Mouse (Mus musculus): Measurements from ENCODE around the gene 4930524B15Rik.
"Not testable (repeated sequence)": the region's sequence is repeated elsewhere in the genome, so short reads cannot be mapped to it uniquely, and the experiment has no call there.

The 4930524B15Rik gene

DNA sequence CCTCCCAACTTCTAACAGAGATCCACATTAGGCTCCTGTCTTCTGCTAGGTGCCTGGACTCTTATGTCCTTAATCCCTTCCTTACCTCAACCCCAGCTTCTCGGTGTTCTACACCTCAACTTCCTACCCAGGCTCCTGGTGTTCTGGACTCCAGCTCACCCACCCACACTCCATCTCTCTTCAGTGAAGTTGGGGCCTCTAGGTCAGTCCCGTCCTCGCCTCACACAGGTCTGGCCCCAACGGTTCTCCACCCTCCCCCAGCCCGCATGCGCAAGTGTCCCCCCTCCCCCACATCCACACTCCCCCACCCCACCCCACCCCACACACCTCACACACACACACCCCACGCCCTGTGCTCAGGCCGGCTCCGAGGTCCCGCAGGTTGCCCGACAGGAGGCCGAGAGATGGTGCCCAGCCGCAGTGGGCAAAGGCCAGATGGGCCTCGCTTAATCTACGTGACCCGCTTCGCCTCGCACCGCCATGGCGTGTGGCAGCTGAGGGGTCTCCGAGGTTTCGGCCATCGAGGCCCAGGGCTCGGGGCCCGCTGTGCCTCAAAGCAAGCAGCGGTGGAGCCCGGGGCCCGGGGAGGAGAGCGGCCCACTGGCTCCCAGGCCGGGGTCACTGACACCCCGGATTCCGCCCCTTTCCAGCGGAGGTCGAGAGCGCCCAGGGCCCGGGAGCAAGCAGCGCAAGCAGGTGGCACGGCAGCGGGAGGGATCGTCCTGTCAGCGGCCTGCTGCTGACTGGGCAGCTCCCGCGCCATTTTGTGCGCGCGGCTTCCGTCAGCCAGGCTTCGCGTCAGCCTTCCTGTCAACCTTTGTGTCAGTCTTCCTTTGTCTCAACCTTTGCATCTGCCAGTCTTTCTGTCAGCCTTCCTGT is at the start of gene 4930524B15Rik:
Gene 4930524B15Rik, plus strand, starts transcription at position 337 of the 879 bp plus-strand sequence.
- DNase-seq (ENCODE audit: low spot score in 2 of 2) = no peak

DNA sequence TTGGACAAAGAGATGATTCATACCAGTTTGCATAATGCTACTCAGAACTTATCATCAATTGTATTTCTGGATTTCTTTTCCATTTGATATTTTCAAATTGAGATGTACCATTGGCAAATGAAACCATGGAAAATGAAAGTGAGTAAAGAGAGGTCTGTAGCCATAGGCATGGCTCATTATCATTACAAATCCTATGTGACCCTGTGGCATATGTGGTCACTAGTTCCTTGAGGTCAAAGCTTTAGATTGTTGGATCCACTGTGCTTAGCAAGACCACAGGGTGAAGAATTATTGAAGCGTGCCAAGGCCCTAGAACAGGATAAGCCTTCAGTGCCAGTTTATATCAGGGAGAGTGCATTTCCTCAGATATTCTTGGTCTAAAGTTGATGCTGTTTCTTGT is 47.6 kb upstream of the 4930524B15Rik start:
- no peak for DNase-seq (ENCODE audit: low spot score in 2 of 2)

DNA sequence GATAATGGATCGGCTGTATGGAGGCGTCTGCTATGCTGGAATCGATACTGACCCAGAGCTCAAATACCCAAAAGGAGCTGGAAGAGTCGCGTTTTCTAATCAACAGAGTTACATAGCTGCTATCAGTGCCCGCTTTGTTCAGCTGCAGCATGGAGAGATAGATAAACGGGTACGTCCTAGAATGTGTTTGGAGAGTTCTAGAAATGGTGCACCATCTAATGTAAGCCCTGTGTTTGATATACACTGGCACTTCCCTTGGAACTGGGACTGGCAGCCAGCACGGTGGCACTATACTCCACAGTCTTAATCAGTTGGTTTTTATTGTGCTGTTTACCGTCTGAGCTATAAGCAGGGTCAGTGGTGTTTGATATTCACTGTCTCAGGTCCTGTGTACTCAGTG is 35.3 kb upstream of the 4930524B15Rik start:
- no peak for DNase-seq (ENCODE audit: low spot score in 2 of 2)

DNA sequence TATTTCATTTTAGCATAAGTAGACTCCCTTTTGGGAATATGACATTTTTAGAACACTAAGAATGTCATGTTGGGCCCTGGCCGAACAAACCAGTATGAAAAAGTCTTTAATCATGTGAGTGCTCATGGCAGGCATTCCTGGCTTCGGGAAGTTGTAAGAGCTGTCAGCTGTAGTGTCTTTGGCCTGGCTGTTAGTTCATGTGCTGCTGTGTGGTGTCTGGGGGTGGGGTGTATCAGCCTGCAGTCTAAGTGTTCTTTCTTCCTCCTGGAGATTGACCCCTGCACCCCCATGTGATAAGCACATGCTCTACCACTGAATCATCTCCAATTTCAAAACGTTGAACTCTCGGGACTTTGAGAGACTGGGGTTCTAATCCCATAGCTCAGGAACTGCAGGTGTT is 29.7 kb upstream of the 4930524B15Rik start:
- DNase-seq (ENCODE audit: low spot score in 2 of 2) = no peak

DNA sequence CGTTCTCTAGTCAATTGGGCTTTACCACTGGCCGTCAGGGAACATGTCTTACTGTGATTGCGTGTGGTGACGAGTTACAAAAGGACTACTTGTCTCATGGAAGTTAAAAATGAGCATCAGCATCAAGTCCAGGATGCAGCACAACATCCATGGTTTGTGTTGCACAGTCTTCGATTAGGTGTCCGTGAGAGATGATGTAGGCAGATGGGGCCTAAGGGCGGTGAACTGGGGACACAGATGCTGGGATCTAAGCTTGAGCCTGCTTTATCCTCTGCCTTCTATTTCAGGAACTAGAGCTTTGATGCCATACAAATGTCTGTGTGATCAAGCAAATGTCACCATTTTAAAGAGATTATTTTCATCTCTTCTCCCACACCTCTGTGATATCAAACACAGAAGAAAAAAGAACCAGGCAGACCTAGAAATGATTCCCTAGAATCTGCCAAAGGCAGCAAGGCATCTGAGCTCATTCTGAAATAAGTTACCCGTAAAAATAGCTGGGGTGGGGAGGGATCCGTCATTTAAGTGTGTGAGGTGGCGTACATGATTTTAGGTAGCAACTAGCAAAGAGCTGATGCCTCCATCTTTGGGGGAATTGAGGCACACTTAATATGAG is 28.4 kb upstream of the 4930524B15Rik start:
- DNase-seq (ENCODE audit: low spot score in 2 of 2) = no peak

DNA sequence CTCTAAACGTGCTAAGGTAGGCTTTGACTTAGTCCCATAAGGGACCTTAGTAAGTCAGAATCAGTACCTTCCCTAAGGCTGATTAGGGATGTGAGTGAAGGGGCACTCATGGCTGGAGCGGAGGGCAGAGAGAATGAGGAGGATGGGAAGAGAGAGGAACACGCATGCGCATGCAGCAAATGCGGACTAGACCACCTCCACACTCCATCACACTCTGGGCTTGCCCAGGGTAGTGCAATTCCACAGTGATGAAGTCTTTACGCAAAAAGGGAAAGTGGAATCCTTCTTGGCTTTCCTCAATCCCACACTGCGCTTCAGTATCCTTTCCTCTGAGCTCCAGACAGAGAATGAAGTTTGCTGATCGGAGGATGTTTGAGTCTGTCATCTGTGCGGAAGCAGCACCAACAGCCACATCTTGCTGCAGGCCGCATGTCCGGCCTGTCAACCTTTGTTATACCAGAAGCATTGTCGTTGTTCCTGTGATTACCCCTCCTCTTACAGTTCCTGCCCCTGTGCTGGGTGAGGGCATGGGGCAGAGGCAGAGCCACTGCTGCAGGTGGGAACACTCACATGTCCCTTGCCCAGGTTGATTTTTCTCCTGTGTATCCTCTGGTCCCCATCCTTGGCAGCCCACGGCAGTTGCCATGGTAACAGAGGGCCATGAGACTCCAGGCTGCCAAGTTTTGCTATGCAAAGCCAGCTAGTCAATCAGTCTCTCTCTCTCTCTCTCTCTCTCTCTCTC is 24.3 kb upstream of the 4930524B15Rik start:
- peak; percentile 57 to 61 for DNase-seq (ENCODE audit: low spot score in 2 of 2)

DNA sequence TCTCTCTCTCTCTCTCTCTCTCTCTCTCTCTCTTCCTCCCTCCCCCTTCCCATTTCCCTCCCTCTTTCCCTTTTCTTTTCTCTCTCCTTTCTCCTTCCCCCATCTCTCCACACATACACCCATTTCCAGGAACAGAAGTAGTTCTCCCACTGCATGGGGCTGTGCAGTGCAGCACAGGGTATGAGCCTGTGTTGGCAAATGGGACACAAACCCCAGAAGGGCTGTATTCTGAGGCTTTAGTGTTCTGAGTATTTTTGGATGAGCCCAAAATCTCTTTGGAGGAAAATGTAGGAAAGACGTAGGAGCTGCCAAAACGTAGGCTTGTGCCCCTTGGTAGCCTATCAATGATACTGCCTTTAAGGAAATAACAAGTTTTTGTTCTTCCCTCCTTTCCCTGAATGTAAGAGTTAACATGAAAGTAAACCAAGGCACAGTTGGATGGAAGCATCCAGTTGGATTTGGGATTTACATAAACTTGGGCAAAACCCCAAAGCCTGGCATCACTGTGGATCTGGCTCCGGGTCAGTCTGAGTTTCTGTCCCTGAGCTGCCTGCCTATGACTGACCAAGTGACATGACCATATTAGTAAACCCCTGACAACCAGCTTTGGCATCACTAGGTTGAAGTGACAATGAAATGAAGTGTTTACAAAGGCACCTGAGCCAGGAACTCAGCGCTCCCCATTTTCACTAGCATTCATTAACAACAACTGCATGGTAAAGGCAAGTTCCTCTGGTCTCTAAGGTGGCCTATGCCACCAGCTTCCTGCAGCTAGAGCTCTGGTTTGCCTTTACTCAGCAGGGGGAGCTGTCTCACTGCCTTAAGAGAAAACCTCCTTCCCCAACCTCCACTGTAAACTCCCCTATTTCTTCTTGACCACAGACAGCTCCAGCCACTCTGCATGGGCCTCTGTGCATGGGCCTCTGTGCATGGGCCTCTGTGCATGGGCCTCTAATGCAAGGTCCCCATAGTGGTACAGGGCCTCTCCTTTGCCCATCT is 23.5 kb upstream of the 4930524B15Rik start:
- no peak for DNase-seq (ENCODE audit: low spot score in 2 of 2)

DNA sequence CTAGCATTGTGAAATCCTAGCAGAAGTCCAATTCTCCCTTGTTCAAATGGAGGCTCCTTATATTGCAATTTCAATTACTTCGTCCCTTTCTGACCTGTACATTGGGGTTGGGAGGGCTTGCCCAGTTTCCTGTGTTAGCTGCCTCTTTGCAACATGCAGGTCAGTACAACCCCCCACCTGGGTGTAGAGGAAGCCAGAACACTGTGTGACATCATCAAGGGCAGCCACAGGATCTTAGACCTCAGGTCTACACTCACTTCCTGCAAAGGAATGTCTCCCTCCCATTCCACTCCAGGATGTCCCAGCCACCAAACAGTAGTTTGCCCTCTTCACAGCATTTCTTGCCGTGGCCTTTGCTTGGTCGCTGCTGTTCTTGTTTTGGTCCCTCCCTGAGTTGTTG is 19.9 kb upstream of the 4930524B15Rik start:
- DNase-seq (ENCODE audit: low spot score in 2 of 2) = no peak

DNA sequence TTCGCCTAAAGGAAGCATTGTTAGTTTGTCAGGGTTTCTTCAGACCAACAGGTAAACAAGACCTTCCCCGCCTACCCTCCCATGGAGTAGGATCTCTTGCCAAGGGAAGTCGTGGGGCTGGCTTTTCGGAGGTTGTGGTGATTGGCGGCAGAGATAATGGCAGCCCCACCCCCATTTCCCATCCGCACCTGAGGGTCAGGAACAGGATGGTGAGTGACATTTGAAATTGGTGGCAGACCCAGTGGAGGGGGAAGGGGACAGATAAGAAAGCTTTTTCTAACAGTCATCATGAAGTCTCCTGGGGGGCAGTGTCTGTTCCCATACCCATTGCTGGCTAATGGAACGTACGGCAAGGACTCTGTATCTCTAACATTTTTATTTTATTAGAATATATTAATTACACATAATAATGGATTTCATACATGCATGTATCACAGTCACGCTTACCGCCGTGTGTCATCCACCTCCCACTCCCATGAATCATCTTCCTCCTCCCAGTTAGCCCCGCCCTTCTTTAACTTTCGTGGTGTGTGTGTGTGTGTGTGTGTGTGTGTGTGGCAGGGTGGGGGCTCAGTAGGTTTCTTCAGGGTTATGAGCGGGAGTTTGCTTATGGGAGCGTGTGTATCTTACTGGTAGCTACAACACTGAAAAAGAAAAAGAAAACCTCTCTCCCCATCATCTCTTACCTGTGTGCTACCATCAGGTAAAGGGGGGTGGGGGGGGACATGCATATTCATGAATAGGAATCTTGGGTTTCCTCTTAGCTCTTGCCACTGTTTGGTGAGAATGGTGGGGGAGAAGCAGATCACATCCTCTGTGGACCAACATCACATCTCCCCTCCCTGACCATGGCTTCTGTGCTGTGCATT is 16.7 kb upstream of the 4930524B15Rik start:
- DNase-seq (ENCODE audit: low spot score in 2 of 2) = no peak

DNA sequence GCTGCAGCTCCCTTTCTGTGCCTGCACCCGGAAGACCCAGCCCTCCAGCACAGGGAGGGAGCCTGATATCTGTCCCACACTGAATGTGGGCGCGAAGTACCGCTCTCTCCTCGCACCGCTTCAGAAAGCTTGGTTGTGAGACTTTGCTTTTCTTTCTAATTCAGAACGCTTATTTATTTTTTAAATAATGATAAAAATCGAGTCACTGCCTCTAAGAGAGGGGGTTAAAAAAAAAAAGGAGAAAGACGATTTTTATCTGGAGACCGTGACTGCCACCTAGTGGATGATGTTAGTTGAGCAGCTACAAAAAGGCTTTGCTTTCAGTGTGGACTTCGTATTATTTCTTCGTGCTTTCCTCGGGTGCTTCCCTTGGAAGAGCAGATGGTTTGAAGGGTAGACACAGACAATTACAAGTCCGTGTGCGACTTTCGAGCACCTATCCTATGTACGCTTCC is 16.0 kb upstream of the 4930524B15Rik start:
- peak in 1 of 2 experiments; percentile 81 for DNase-seq (ENCODE audit: low spot score in 2 of 2)

DNA sequence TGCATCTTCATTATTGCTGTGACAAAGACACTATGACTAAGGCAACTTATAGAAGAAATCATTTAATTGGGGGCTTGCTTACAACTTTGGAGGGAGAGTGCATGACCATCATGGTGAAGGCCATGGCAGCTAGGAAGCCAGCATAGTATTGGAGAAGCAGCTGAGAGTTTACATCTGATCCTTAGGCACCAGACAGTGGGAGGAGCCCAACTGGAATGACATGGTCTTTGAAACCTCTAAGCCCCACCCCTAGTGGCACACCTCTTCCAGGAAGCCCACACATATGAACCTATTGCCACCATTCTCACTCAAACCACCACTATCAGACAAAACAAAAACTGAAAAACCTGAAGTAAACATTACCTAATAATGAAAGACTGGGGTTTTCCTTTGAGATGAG is 5.3 kb upstream of the 4930524B15Rik start:
- no peak for DNase-seq (ENCODE audit: low spot score in 2 of 2)

DNA sequence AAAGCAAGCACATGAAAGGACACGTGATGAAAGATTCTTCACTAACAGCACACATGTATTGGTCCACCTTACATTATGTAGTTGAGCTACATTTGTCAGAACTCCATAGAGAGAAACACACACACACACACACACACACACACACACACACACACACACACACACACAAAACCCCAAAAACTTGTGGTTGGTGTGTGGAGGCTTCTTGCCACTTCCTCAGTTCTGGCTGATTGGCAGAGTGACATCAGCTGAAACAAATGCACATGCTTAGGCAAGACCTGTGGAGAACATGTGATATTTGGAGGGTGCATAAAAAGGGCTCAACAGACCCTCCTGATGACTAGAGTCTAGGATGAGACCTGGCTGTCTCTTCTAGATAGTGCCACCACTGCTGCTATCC is 1.4 kb upstream of the 4930524B15Rik start:
- DNase-seq (ENCODE audit: low spot score in 2 of 2) = no peak

DNA sequence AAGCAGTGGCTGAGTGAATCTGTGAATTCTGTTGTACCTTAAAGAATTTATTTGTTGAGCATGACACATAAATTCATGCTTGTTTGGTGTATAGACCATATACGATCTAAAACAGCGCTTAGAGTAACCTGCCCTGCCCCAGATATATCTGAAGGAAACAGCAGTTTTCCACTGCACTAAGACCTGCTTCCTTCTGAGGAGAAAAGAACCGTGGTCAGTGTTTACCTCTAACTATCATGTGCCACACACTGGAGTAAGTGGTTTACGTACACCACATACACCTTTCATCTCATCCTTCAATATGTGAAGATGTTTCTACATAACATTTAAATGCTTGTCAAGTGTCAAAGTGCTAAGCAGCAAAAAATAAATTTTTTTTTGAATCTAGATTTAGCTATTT is 8.7 kb downstream of the 4930524B15Rik start:
- DNase-seq (ENCODE audit: low spot score in 2 of 2) = no peak

DNA sequence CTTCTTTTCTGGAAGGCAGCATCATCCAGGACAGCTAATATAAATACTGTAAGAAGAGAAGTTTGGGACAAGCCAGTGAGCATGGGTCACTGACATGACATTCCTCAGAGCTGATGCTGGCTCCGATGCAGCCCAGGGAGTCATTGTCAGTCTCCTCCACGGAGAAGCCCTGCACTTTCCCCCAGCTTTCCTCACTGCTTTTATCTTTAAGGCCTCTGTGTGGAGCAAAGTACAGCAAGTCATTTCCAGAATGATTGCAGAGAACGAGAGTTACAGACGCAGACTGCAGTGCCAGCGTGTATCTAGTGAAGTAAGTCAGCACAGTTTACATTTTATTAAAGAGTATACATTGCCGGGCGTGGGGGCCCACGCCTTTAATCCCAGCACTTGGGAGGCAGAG is 9.4 kb downstream of the 4930524B15Rik start:
- DNase-seq (ENCODE audit: low spot score in 2 of 2) = no peak

DNA sequence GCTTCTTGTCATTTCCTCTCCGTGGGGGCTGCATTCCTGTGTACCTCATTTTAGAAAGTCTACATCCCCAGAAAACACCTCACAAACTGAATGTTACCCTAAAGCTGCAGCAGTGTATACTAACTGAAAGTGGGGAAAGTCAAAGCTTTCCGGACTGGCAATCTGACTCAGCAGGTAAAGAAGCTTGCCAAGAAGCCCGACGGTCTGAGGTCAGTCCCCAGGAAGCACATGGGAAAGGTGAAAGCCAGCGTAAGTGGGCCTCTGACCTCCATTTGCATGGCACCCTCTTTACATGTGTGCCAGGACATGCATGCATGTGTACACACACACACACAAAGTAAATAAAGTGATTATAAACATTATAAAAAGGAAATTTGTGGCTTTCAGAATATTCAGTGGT is 10.3 kb downstream of the 4930524B15Rik start:
- DNase-seq (ENCODE audit: low spot score in 2 of 2) = no peak

DNA sequence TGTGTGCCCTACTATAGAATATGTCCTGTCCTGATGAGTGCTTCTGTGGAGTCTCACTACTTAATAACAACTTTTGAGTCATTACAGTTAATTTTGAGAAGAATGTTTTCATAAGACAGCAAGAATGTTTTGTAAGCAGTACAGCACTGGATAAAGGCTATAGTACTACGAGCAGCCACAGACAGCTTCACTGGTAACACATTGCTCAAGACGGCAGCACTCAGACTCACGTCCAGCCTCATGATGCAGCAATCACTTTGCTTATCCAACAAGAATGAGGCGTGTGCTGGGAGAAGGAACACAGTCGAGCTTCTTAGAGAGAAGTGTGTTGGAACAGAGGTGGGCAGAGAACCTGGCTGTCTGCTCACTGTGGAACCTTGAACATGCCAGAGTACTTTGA is 10.7 kb downstream of the 4930524B15Rik start:
- DNase-seq (ENCODE audit: low spot score in 2 of 2) = no peak

DNA sequence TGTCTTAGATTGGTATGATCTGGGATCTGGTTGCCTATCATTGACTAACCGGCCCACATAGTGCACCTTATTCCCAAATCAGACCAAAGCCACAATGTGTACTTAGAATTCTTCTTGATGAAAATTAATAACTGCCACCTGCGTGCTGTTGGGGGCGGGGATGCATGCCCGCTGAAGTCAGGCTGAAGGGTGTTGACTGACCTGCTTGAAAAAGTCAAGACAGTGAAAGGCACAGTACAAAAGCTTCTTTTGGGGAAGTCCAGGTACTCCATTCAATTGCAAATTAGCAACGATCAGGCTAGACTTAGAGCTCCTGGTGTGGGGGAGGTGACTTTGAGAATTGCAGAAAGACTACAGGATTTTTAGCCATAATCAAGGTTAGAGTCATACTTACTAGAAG is 14.7 kb downstream of the 4930524B15Rik start:
- DNase-seq (ENCODE audit: low spot score in 2 of 2) = not testable (repeated sequence)

DNA sequence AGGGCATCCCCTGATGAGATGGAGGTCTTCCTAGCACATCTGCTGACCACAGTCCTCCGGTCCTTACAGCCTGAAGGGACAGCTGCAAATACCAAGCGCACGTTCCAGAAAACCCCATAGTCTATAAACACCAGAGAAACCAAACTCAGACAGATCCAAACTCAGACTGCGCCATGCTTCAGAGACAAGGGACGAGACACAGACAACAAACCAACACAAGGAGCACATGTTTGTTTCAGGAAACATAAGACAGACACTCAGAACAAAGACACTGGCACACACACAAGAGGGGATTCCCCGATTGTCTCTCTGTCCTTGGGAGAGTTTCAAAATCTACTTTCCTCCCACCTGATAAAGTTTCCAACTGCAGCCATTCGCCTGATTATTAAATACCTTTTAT is 16.4 kb downstream of the 4930524B15Rik start:
- no peak for DNase-seq (ENCODE audit: low spot score in 2 of 2)

DNA sequence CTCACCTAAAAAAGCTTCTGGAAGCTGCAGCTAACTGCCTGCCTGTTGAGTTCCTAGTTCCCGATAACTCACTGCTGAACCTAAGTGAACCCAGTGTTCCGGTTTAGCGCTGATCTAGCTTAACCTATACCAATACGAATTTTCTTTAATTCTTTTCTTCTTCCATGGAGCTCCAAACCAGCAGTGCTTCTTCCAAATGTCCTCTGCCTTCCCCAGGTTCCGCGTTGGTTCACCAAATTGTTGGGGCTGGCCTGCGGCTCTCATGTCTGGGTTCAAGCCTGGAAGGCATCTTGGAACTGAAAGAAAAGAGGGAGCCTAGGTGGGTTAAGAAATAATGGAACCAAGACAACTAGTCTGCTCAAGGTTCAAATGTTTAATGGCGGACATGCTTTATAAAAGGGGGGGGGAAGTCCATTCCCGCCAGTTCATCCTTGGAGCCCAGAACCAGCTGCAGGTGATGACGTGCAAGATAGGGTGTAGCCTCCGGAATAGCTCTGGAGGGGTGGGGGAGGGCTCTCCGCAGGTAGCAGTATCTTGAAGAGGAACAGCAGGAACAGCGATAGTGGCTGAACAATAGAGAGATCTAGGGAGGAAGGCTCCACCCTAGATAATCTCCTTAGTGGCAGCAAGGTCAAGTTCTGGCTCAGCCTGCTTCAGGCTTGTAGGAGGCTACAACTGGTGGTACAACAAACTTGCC is 17.0 kb downstream of the 4930524B15Rik start:
- DNase-seq (ENCODE audit: low spot score in 2 of 2) = not testable (repeated sequence)

DNA sequence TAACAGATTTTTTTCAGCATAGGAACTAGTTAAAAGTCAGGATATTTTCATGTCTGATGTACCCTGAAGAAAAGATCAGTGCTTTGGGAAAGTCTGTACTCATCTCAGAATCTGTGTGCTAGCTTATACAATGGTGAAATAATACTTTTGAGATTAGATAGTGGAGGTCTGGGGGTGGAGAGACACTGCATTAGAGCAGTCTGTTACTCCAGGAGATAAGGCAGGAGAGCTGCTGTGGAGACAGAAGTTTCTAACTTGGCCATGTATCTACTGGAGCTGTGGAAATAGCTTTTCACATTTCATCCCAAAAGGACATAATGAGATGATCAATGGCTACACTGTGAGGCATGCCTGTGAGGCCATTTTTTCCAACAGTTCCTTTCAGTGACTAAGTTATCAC is 17.9 kb downstream of the 4930524B15Rik start:
- no peak for DNase-seq (ENCODE audit: low spot score in 2 of 2)

All from frontal cortex, postnatal 14 days (tissue).